Mouse (Mus musculus) T-helper 2 cell (primary cell): ENCODE results near the gene Snu13.

Experiments used
- in situ Hi-C: fragments of 300-600 bp; cut with MboI, MseI; formaldehyde crosslinking; loops from one replicate; pipeline ENCODE4 v1.15.1; 2025; ENCODE audit warnings: high pct_unique_total_duplicates

Snu13 gene

DNA sequence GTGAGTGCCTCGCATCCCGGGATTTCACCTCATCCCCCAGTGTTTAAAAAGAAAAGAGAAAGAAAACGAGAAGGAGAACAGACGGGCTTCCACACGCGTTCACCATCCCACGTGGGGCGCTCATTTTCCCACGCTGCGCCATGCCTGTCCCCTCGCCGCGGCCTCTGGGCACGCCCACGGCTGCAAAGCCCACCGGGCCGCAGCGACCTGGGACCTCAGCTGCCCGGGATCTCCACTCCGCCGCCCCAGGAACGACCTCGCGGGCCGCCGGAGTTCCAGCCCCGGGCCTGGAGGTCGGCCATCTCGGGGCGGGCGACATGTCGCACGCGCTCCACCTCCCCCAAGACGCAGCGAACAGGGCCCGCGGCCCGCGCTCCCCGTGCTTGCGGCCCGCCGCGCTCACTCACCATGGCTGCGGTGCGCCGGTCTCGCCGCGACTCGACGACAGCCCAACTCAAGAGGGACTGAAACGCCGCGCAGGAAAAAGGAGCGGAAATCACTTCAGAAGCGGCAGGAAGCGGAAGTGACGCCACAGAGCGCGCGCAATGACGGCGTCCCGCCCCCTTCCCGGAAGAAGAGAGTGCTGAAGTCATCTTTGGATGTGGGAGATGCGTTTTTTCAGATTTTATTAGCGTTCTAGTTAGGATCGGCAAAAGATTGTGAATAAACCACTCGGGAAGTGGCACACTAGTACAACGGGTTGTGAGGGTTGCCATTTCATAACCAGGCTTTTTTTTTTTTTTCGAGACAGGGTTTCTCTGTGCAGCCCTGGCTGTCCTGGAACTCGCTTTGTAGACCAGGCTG is at the start of gene Snu13:
Gene Snu13 (minus strand): TSS at position 519 of the 804 bp plus-strand sequence.
- in situ Hi-C loops, result no loop called here

DNA sequence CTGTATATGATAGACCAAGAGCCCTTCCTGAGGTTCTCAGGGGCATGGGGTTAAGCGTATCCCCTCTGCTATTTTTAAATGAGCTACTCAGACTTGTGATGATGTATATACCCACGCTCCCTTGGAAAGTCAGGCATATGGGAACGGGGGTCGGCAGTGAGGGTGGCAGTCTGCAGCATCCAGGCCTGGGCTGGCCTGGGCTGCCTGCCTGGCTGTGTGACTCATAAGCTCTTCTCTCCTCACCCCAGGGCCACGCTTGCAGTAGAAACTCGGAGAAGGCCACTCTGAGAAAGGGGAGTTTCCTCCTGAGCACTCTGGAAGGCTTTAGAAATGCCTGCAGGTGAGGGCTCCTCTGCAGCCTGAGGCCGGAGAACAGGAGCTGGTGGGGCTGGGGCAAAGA is 43.7 kb upstream of the Snu13 start:
- in situ Hi-C loops, result loop anchor here (10.0 kb wide), 1 partner anchor 354 kb away; no protein-coding TSS in a partner anchor

DNA sequence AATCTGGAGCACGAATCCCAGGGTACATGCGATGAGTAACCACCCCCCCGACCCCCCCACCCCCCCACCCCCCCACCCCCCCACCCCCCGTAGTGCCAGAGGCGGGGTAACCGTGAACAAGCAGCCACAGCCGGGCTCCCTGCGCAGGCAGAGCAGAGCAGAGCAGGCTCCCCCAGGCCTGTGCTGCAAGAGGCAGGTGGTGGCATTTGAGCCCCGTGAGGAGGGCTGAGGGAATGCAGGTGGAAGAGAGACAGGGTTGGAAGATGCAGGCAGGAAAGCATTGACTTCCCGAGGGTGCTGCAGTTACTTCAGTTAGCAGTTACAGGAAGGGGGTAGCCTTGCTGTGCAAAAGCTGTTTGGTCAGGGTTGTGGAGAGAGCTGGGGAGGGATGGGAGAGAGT is 39.9 kb upstream of the Snu13 start:
- in situ Hi-C loops, result loop anchor here (10.0 kb wide), 1 partner anchor 1912 kb away; the partner anchor contains the start of gene Mgat3

DNA sequence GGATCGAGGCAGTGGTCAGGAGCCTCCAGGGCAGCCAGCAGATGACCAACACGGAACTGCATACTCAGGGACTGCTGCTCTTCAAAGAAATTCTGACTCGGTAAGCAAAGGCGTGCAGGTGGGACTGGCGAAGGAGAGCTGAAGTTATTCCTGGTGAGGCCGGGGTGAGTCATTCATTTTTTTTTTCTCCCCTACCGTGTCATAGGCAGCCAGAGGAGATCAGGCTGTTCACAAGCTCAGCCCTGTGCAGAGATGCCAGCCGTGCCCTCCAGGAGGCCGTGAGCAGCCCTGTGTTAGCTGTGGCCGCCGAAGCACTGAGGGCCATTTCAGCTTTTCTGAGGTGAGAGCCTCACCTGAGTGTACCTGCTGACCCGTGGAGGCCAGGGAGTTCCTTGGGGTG is 38.7 kb upstream of the Snu13 start:
- in situ Hi-C loops, result loop anchor here (10.0 kb wide), 1 partner anchor 1911 kb away; the partner anchor contains the start of gene Mgat3

DNA sequence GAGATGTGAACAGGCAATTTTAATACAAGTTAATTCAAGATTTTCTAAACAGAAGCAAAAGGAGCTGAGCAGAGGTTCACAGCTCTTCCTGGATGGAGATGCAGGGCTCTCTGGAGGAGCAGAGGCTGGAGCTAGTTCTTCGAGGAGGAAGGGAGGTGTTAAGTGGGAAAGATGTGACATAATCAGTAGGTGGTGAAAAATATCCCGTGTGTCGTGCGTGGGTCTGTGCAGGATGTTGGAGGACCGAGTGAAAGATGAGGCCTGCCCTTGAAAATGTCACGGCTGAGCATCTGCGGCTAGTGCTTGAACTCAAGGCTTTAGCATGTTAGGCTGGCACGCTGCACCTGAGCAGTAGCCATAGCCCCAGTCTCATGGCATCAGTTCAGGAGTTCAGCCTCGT is 38.2 kb upstream of the Snu13 start:
- in situ Hi-C loops, result loop anchor here (10.0 kb wide), 1 partner anchor 1911 kb away; the partner anchor contains the start of gene Mgat3

DNA sequence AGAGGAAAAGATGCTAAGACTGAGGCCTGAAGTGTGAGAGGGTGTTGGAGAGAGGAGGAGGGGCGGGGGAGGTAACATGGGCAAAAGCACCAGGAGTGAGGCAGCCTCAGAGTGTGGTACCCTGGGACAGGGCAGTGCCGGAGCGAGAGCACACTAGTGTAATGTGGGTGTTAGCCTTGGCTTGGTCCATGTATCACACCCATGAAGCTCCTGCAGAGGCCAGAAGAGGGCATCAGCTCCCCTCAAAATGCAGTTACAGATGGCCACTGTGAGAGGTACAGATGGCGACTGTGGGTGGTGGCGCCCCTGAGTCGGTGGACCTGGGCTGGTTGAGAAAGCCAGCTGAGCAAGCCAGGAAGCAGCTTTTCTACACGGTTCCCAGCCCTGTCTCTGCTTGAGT is 33.8 kb upstream of the Snu13 start:
- in situ Hi-C loops, result loop anchor here (10.0 kb wide), 1 partner anchor 1906 kb away; the partner anchor contains the start of gene Mgat3

DNA sequence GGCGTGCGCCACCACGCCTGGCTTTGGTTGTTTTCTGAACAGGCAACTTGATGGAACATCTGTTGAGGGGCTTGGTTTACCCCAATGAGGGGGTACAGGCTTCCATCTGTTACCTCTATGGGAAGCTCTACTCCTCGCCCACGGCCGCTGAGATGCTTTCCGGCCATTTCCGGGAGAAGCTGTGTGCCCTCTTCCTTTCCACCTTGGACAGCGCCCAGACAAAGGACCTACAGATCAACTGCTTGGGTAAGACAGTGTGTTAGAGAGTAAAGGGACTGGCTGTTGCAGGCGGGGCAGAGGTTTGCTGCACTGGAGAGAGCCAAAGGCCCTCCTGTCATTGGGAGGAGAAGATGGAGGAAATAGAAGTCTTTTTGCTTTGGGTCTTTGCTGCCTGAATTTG is 32.5 kb upstream of the Snu13 start:
- in situ Hi-C loops, result loop anchor here (10.0 kb wide), 1 partner anchor 1905 kb away; the partner anchor contains the start of gene Mgat3

DNA sequence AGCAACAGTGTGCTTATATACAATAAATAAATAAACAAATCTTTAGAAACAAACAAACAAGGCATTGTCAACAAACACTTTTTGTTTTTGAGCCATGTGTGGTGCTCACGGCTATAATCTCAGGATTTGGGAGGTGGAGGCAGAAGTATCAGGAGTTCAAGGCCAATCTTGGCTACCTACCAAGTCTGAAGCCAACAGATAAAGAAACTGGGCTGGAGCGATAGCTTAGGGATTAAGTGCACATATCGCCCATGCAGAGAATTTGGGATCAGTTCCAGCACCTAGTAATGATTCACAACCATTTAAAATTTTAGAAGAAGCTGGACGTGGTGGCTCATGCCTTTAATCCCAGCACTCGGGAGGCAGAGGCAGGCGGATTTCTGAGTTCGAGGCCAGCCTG is 26.1 kb upstream of the Snu13 start:
- in situ Hi-C loops, result no loop called here

DNA sequence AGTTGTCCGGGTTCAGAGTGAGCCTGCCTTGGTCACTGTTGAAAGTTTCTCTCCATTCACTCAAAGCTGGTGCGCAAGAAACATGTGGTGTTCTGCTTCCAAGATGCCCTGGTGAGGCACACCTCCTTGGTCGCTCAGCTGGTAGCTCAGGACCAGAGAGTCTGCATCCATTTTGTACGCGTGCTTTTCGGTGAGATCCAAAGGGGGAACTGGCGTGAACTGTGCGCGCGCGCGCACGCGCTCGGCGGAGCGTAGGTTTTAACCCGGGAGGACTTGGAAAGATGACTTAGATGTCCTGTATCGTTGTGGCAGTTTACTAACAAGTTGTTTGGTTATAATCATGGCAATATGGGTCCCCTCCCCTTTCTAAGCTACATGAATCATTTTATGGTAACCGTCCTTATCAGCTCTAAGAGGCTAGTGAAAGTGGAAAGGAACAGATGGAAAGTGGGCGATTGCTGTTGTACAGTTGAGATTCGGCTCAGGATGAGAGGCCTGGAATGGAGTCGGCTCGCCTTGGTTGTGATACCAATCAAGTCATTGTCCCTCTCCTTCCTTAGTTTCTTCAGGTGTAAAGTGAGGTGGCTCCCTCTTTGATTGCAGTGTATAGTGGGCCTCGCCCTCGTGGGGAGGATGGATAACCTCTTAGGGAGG is 24.5 kb upstream of the Snu13 start:
- in situ Hi-C loops, result no loop called here

DNA sequence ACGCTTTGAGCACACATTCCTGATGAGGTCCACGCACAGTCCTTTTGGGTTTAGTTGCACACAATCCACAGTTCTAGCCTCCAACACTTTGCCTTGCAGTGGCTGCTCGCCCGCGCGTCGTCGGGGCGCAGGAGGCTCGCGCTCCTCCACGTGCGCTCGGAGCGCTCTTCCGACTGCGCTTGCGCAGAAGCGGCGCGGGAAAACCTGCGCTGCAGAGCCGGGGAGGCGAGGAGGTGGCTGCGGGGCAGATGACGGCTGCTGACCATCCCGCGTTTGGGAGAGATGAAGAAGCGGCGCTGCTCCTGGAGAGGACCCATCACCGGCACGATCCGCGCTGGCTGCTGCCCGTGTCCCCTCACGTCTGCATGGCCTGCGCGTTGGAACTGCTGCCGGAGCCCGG is 22.5 kb upstream of the Snu13 start, which contains the start of gene Mei1:
Gene Mei1 (plus strand): TSS at position 99 of the 400 bp plus-strand sequence.
- in situ Hi-C loops, result no loop called here

DNA sequence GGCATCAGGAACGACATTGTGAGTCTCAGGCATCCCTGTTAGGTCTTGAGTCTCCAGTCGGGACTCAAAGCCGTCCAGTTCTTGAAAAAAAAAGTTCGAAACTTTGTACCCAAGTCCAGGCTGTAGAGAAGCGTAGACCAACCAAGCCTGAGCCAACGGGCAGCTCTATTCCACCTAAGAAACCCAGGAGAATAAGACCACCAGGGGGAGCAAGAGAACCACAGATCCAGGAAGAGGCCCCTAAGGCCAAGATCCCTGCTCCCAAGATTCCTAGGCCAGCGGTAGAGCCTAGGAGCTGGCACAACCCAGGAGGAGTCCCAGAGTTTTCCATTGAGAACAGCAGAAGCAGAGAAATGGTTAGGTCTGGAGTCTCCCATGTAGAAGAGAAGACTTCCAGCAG is 18.1 kb upstream of the Snu13 start:
- in situ Hi-C loops, result no loop called here

DNA sequence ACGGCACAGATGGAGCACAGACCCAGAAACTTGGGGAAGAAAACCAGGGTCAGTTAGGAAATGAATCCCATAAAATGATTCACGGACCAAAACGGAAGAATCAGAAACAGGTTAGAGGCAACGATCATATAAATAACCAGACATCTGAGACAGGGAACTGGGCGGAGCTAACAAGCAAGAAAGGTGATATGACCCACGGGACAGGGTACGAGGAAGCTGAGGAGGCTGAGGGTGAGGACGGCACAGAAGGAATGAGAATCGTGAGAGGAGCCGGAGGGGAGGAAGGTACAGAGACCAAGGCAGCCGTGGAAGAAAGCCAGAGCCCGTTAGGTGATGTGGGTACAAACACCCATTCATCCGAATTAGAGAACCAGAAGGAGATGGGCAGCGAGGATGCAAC is 16.5 kb upstream of the Snu13 start:
- in situ Hi-C loops, result loop anchor here (5.0 kb wide), 2 partner anchors 58 to 168 kb away; no protein-coding TSS in a partner anchor

DNA sequence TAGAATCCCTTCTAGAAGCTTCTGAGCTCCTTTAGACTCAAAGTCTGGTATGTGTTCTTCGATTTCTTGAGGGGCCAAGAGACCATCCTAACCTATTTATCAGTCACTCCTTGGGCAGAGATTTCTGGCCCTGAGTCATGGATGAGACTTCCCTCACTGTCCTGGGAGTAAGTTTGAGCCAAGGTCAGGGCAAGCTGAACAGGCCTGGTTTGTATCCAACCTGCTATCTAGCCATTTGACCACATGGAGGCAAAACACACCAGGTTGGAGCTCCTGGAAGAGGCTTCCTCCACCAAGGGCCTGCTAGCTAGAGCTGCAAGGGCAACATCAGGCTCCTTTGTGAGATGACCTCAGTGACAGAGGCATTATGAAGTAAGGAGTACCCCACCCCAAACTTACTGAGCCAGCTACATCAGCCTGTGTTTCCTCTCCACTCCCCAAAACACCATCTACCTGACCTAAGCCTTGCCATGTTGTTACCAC is 11.4 kb upstream of the Snu13 start, which contains the start of gene 4930407I10Rik:
Gene 4930407I10Rik (plus strand): TSS at position 433 of the 483 bp plus-strand sequence.
- in situ Hi-C loops, result no loop called here

DNA sequence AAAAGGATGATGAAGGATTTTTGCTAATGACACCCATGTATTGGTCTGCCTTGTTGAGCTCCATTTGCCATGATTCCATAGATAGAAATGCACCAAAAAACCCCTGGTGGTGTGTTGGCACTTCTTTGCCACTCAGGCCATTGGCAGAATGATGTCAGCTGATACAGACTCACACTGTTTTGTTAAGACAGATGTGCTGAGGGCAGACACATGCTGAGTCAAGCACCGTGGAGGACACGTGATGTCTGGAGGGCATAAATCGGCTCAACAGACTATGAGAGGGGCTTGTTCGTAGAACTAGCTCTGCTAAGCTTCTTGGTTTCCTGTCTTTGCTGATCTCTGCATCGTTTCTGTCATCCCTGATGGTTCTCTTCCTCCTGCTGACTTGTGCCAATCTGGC is 5.1 kb upstream of the Snu13 start:
- in situ Hi-C loops, result no loop called here

DNA sequence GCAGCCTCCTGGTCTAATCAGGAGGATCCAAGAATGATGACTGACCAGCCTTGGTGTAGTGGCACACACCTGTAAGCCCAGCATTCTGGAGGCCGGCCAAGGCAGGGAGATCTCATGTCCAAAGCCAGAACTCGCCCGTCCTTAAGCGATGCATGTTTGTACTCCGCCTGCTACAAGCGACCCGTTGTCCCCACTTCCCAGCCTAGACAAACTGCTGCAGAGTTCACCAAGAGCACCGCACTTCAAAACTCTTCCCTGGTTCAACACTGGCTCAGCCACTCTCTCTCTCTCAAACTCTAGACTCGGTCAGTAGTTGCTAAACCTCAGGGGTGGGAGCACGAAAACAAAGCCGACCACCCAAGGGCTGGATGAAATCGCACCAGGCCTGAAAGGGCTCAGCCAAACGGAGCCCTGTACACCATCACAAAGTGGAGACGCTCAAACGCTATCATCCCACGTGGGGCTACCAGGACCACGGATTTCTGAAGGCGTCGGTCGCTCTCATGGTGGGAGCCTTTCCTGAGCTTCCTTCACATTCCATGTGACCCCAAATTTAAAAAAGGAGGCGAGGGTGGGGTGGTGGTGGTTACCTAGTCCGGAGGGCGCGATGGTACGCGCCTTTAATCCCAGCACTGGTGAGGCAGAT is 1.0 kb downstream of the Snu13 start:
- in situ Hi-C loops, result no loop called here

DNA sequence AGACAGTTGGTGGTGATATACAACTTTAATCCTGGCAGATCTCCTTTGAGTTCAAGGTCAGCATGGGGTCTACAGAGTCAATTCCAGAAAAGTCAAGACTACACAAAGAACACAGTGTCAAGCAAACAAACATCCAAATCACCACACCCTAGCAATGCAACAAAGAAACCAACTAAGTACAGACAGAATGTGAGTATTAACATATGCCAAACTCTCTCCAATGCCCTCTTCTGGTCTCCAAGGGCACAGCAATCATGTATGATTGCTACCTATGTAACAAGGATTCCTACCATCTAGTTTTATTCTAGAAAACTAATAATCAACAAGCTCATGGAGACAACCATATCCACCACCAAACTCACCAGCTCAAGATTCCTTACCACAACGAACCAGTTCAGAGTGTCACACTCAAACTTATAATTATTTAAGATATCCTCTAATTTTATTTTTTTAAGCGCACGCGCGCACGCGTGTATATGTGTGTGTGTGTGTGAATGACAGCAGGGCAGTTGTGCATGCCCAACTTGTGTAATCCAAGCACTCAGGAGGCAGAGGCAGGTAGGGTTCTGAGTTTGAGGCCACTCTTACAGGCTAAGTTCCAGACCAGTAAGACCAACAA is 3.1 kb downstream of the Snu13 start:
- in situ Hi-C loops, result no loop called here

DNA sequence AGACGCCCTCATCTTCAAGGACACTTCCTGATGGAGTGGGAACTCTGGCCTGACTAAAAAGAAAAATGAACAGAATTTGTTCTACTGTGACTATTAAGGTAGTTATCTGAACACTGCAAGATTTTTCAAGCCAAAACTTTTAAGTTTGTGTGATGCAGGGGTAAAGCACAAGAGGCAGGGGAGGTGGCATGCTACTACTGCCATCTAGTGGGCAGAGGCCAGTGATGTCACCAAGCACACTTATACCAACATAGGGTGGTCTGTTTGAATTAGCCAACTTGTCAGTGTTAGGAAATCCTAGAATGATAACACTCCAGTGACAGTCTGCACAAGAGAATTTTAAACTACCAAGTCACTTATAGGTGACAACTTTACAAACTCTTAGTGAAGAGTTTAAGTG is 6.7 kb downstream of the Snu13 start:
- in situ Hi-C loops, result no loop called here

DNA sequence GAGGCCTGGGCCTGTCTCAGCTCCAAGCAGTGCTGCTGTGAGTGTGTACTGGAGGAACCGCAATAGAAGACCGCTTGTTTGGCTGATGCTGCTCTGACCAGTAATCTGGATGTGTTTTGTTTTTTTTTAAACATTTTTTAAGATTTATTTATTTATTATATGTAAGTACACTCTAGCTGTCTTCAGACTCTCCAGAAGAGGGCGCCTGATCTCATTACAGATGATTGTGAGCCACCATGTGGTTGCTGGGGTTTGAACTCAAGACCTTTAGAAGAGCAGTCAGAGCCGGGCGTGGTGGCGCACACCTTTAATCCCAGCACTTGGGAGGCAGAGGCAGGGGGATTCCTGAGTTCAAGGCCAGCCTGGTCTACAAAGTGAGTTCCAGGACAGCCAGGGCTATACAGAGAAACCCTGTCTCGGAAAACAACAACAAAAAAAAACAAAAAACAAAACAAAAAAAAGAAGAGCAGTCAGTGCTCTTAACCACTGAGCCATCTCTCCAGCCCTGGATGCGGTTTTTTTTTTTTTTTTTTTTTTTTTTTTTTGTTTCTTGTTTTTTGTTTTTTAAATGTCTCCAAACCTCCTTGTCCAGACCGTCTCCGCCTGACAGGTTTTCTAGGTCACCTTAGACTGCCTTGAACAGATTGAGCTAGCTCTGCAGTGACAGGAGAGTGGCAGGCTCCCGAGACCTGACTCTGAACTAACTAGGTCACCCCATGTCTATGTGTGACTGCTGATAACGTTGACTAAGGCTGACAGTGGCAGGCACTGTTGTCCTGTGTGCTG is 11.3 kb downstream of the Snu13 start:
- in situ Hi-C loops, result no loop called here

DNA sequence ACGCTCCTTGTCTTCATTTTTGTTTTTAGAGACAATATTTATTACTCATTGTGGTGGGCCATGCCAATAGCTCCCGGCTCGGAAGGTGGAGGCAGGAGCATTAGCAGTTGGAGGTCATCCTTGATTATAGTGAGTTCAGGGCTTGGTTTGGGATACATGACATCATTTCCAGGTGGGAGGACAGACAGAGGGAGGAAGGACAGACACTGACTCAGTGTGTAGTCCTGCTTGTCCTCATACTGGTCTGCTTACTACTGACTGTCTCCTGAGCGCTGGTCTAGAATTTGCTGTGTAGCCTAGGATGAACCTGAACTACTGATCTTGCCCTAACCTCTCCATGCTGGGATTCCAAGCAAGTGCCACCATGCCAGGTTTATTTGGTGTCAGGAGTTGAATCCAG is 13.6 kb downstream of the Snu13 start, which contains the start of gene Desi1:
Gene Desi1 (minus strand): TSS at position 101 of the 400 bp plus-strand sequence.
- in situ Hi-C loops, result no loop called here

DNA sequence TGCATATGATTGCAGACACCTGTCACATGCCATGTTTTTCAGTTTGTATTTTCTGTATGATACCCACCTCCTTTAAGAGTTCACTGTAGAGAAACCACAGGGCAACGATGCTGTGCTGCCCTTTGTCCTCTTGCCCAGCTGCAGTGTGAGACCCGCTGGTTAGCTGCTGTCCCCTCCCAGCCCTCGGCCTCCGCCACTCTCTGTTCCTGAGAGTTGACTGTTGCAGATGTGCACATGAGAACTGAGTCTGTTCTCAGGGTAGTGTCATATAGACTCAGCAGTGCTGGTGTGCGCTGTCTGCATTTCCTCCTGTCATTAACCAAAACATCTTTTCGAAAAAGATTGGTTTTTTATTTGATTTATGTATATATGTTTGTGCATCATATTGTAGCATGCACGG is 15.0 kb downstream of the Snu13 start:
- in situ Hi-C loops, result no loop called here
